Mouse (Mus musculus) testis, adult 2 months (tissue): Measurements from ENCODE around the gene Mink1.

ENCODE experiments used
- CTCF ChIP-seq: fragments of 200-500 bp; IDR thresholded peaks from 2 replicates; pipeline ENCODE4 v1.5.1; 2012; ENCODE audit warnings: low read depth, mild to moderate bottlenecking, inconsistent platforms, low read length, moderate library complexity; ENCODE audit not compliant: control insufficient read depth, insufficient read depth, insufficient replicate concordance
- POLR2A ChIP-seq: fragments of 200-500 bp; IDR thresholded peaks from 2 replicates; pipeline ENCODE4 v1.6.1; 2012; ENCODE audit warnings: low read depth, mild to moderate bottlenecking, inconsistent platforms, low read length, moderate library complexity; ENCODE audit not compliant: control insufficient read depth

DNA sequence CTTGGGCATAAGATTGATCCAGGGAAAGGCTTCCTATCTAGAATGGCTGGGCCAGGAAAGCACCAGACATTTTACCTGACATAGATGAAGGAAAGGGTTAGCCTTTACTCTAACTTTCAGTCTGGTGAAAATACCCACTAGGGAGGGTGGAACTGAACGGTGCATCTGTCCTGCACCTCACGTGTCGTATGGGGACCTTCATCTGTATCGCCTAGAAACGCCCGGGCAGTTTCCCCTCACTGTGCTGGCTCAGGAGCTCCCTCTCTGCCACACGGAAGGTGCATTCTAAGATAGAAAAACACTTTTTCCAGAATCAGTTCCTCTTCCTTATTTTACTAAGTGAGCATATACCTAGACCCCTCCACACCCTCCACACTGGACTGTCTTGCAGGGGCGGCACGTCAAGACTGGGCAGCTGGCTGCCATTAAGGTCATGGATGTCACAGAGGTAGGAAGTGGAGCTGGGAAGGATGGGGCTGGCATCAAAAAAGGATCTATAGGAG is 35.8 kb downstream of the Mink1 start:
- no peak for TF ChIP-seq CTCF
- TF ChIP-seq POLR2A = no peak
